Mouse (Mus musculus): Measurements from ENCODE around the gene Prepl. TPM values are rescaled to one million over a fixed set of nuclear protein-coding genes. Genes with fewer than 3 reads are reported as not detected.
A peak's percentile ranks its signal among the peaks of the same experiment; 100 is the strongest.

Prepl gene
- total and polyA plus RNA-seq, 2 experiments: 7.1 to 14.0 TPM

DNA sequence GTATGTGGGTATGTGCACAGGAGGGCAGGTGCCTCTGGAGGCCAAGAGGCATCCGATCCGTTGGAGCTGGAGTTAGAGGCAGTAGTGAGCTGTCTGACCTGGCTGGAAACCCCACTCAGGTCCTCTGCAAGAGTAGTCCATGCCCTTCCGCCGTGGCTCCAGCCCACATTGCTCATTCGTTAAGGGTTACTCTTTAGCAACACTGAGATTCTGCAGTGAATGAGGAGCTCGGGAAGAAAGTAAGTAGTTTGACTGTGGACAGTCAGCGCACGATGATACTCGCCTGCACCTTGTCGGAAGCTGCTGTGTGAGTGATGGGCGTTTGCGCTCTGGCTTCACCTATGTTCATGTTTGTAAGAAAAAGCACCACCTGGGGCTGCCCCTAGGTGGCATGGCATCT, 44.9 kb downstream of the Prepl start:
- H3K27ac ChIP-seq (replicated peaks; ENCODE audit: insufficient read depth, low read depth, low read length): peak overlapping the region; percentile 62
- H3K4me1 ChIP-seq (ENCODE audit: control insufficient read depth, insufficient read depth, low read length): peaks cover 45% of the 10 kb centered on the region
- peak; percentile 50 for DNase-seq (ENCODE audit: extremely low read depth, low read depth, low spot score)
- peak overlapping the region; percentile 9 for H3K9ac ChIP-seq (ENCODE audit: low read depth, low read length)
- TF ChIP-seq POLR2A (IDR thresholded peaks at IDR 0.05; ENCODE audit: extremely low read depth, insufficient read depth, low read length) (no peak), CTCF (IDR thresholded peaks at IDR 0.05; ENCODE audit: low read depth, low read length) (0 out of 2 replicates have a peak, but pooled peaks have one; percentile 26)
- no peaks in the 10 kb centered on the region for H3K27me3 ChIP-seq (ENCODE audit: control insufficient read depth, insufficient read depth, low read length)
- H3K79me2 ChIP-seq (ENCODE audit: control insufficient read depth, insufficient read depth, low read length): no peaks in the 10 kb centered on the region
- 60% methylated on average over 12 of the region's 12 CpGs for WGBS
- no peaks in the 10 kb centered on the region for H3K36me3 ChIP-seq (ENCODE audit: control insufficient read depth, insufficient read depth, low read length)
- H3K4me3 ChIP-seq (ENCODE audit: insufficient read depth, low read depth, low read length): no peak overlapping the region

DNA sequence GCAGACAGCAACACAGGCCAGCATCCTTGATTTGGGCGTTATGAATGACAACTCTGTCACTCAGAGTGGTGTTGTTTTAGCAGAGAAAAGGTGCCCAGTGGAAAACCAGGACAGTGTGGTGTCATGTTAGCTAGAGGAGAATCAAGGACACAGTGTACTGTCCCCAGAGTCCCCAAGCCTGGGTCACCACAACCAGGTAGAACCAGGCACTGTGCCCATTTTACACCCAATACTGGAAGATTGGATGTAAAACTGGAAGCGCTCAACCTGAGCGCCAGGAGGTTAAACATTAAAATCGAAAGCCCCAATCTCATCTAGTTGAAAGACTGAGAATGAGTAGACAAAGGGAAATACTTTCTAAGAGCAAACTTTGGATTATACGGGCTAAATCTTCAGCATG, 45.6 kb downstream of the Prepl start:
- no peak overlapping the region for H3K4me3 ChIP-seq (ENCODE audit: insufficient read depth, low read depth, low read length)
- H3K36me3 ChIP-seq (ENCODE audit: control insufficient read depth, insufficient read depth, low read length): no peaks in the 10 kb centered on the region
- 34% methylated on average over 5 of the region's 5 CpGs for WGBS
- H3K27me3 ChIP-seq (ENCODE audit: control insufficient read depth, insufficient read depth, low read length): no peaks in the 10 kb centered on the region
- H3K4me1 ChIP-seq (ENCODE audit: control insufficient read depth, insufficient read depth, low read length): peaks cover 47% of the 10 kb centered on the region
- H3K9ac ChIP-seq (ENCODE audit: low read depth, low read length): no peak overlapping the region; the same call in 1 of the 2 replicates
- H3K27ac ChIP-seq (replicated peaks; ENCODE audit: insufficient read depth, low read depth, low read length): peak overlapping the region; percentile 90
- peak; percentile 99 for DNase-seq (ENCODE audit: extremely low read depth, low read depth, low spot score)
- no peaks in the 10 kb centered on the region for H3K79me2 ChIP-seq (ENCODE audit: control insufficient read depth, insufficient read depth, low read length)
- TF ChIP-seq CTCF (IDR thresholded peaks at IDR 0.05; ENCODE audit: low read depth, low read length): no peak
- TF ChIP-seq POLR2A (IDR thresholded peaks at IDR 0.05; ENCODE audit: extremely low read depth, insufficient read depth, low read length): no peak

DNA sequence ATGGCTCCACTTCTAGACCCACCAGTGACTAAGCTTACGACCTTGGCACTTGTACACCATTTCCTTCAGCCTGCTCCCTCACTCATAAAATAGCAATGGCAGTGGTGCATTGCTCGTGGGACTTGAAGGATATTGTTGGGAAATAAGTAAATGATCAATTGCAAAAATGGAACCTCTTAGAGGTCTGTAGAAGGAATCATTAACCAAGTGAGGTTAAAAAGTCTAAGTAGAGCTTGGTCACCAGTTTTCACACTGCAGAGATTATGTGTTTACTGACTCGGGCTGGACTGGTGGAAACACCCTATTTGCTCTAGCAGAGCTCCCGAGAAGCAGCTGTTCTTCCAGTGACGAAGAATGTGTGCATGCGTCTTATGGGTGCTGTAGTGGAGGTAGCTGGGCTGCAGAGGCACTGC, 46.6 kb downstream of the Prepl start:
- Histone ChIP-seq H3K27me3 (ENCODE audit: control insufficient read depth, insufficient read depth, low read length) (no peaks in the 10 kb centered on the region), H3K27ac (replicated peaks; ENCODE audit: insufficient read depth, low read depth, low read length) (peak overlapping the region; percentile 90), H3K79me2 (ENCODE audit: control insufficient read depth, insufficient read depth, low read length) (no peaks in the 10 kb centered on the region), H3K9ac (ENCODE audit: low read depth, low read length) (peak overlapping the region; percentile 37; the same call in 1 of the 2 replicates), H3K4me3 (ENCODE audit: insufficient read depth, low read depth, low read length) (no peak overlapping the region), H3K4me1 (ENCODE audit: control insufficient read depth, insufficient read depth, low read length) (peaks cover 42% of the 10 kb centered on the region), H3K36me3 (ENCODE audit: control insufficient read depth, insufficient read depth, low read length) (no peaks in the 10 kb centered on the region)
- TF ChIP-seq CTCF (IDR thresholded peaks at IDR 0.05; ENCODE audit: low read depth, low read length): no peak
- TF ChIP-seq POLR2A (IDR thresholded peaks at IDR 0.05; ENCODE audit: extremely low read depth, insufficient read depth, low read length): no peak
- 27% methylated on average over 6 of the region's 6 CpGs for WGBS
- DNase-seq (ENCODE audit: extremely low read depth, low read depth, low spot score): peak; percentile 93

DNA sequence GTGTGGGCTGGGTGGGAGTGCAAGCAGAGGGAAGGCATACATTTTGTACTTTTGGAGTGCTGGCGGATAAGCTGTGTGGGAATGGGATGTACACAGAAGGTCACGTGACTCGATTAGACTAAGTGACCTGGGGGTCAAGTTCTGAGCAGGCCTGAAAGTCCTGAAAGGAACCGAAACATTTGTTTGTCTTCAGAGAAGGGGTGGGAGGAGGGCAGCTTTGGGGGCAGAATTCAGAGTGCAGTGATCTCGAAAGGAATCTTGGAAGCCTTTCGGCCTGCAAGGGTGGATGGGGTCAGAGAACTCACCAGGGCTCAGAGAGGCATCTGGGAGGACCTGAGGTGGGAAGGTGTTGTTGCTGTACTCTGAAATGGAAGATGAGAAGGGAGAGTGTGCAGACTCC, 47.6 kb downstream of the Prepl start:
- TF ChIP-seq POLR2A (IDR thresholded peaks at IDR 0.05; ENCODE audit: extremely low read depth, insufficient read depth, low read length) (no peak), CTCF (IDR thresholded peaks at IDR 0.05; ENCODE audit: low read depth, low read length) (no peak)
- 40% methylated on average over 6 of the region's 6 CpGs for WGBS
- Histone ChIP-seq H3K9ac (ENCODE audit: low read depth, low read length) (no peak overlapping the region), H3K27me3 (ENCODE audit: control insufficient read depth, insufficient read depth, low read length) (no peaks in the 10 kb centered on the region), H3K36me3 (ENCODE audit: control insufficient read depth, insufficient read depth, low read length) (no peaks in the 10 kb centered on the region), H3K27ac (replicated peaks; ENCODE audit: insufficient read depth, low read depth, low read length) (peak overlapping the region; percentile 71), H3K79me2 (ENCODE audit: control insufficient read depth, insufficient read depth, low read length) (no peaks in the 10 kb centered on the region), H3K4me1 (ENCODE audit: control insufficient read depth, insufficient read depth, low read length) (peaks cover 44% of the 10 kb centered on the region), H3K4me3 (ENCODE audit: insufficient read depth, low read depth, low read length) (no peak overlapping the region)
- DNase-seq (ENCODE audit: extremely low read depth, low read depth, low spot score): peak; percentile 46

DNA sequence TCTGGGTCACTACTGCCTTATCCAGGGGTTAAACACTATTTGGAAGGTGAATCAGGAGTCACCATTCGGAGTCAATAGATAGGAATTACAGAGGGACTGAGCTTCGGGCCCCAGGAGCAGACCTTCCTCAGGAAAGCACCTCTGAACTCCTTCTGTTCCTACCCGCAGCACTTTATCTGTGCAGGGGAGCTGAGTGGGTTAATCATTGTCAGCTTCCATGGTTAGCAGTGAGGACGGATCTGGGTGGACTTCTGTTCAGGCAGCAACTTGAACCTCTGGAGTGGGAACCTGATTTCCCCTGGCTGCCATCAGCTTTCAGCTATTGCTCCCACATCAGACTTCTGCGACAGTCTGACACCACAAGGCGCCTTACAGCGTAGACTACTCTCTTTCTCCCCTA, 49.1 kb downstream of the Prepl start:
- Histone ChIP-seq H3K27ac (replicated peaks; ENCODE audit: insufficient read depth, low read depth, low read length) (peak overlapping the region; percentile 75), H3K79me2 (ENCODE audit: control insufficient read depth, insufficient read depth, low read length) (no peaks in the 10 kb centered on the region), H3K4me1 (ENCODE audit: control insufficient read depth, insufficient read depth, low read length) (peaks cover 44% of the 10 kb centered on the region), H3K36me3 (ENCODE audit: control insufficient read depth, insufficient read depth, low read length) (no peaks in the 10 kb centered on the region; the same call in 1 of the 2 replicates), H3K27me3 (ENCODE audit: control insufficient read depth, insufficient read depth, low read length) (no peaks in the 10 kb centered on the region), H3K9ac (ENCODE audit: low read depth, low read length) (no peak overlapping the region), H3K4me3 (ENCODE audit: insufficient read depth, low read depth, low read length) (no peak overlapping the region)
- peak; percentile 82 for DNase-seq (ENCODE audit: extremely low read depth, low read depth, low spot score)
- WGBS: 28% methylated on average over 7 of the region's 7 CpGs
- no peak for TF ChIP-seq CTCF (IDR thresholded peaks at IDR 0.05; ENCODE audit: low read depth, low read length)
- TF ChIP-seq POLR2A (IDR thresholded peaks at IDR 0.05; ENCODE audit: extremely low read depth, insufficient read depth, low read length): no peak

DNA sequence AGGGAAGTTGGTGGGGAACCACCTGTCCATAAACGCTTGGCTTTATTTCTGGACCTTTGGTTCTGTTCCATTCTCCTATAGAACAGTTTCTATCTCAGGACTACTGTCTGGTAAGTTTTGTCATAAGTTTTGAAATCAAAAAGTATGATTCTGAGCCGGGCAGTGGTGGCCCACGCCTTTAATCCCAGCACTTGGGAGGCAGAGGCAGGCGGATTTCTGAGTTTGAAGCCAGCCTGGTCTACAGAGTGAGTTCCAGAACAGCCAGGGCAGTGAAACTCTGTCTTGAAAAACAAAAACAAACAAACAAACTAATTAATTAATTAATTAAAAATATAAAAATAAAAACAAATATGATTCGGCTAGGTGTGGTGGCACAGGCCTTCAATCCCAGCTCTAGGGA, 51.3 kb downstream of the Prepl start:
- TF ChIP-seq CTCF (IDR thresholded peaks at IDR 0.05; ENCODE audit: low read depth, low read length) (no peak), POLR2A (IDR thresholded peaks at IDR 0.05; ENCODE audit: extremely low read depth, insufficient read depth, low read length) (no peak)
- no peak overlapping the region for H3K4me3 ChIP-seq (ENCODE audit: insufficient read depth, low read depth, low read length)
- no peaks in the 10 kb centered on the region for H3K79me2 ChIP-seq (ENCODE audit: control insufficient read depth, insufficient read depth, low read length)
- H3K4me1 ChIP-seq (ENCODE audit: control insufficient read depth, insufficient read depth, low read length): peaks cover 33% of the 10 kb centered on the region
- no peak overlapping the region for H3K9ac ChIP-seq (ENCODE audit: low read depth, low read length)
- no peak overlapping the region for H3K27ac ChIP-seq (replicated peaks; ENCODE audit: insufficient read depth, low read depth, low read length)
- no peaks in the 10 kb centered on the region; the same call in 1 of the 2 replicates for H3K36me3 ChIP-seq (ENCODE audit: control insufficient read depth, insufficient read depth, low read length)
- no peaks in the 10 kb centered on the region for H3K27me3 ChIP-seq (ENCODE audit: control insufficient read depth, insufficient read depth, low read length)
- WGBS: 97% methylated on average over 5 of the region's 5 CpGs
- no peak for DNase-seq (ENCODE audit: extremely low read depth, low read depth, low spot score)
